Mouse (Mus musculus): ENCODE data around the gene Car12. TPM values are rescaled to one million over a fixed set of nuclear protein-coding genes. Genes with fewer than 3 reads are reported as not detected.
"Not testable (repeated sequence)": the region's sequence is repeated elsewhere in the genome, so short reads cannot be mapped to it uniquely, and the experiment has no call there.

The Car12 gene
- total RNA-seq, 4 experiments from 2014 or later, result 17.6 to 23.6 (median 19.3) TPM

- no peak for DNase-seq (ENCODE audit: low spot score in 2 of 2)
Observed at GRCm38 (mm10) chr9:66768721-66769120, 55.2 kb downstream of the Car12 start.

- no peak for DNase-seq (ENCODE audit: low spot score in 2 of 2)
Observed at GRCm38 (mm10) chr9:66769275-66769674, 55.8 kb downstream of the Car12 start.

- DNase-seq (ENCODE audit: low spot score in 2 of 2), result no peak
Observed at GRCm38 (mm10) chr9:66770701-66771100, 57.2 kb downstream of the Car12 start.

- DNase-seq (ENCODE audit: low spot score in 2 of 2), result not testable (repeated sequence)
Observed at GRCm38 (mm10) chr9:66784552-66784951, 71.1 kb downstream of the Car12 start.

GRCm38 (mm10) chr9:66787821-66788220, 74.3 kb downstream of the Car12 start:
- no peak for DNase-seq (ENCODE audit: low spot score in 2 of 2)

- DNase-seq (ENCODE audit: low spot score in 2 of 2), result no peak
Observed at GRCm38 (mm10) chr9:66794629-66795463, 81.4 kb downstream of the Car12 start.

GRCm38 (mm10) chr9:66795464-66796324, 82.2 kb downstream of the Car12 start, which contains the start of gene Aph1b:
Gene Aph1b, minus strand, starts transcription at chr9:66795490.
- DNase-seq (ENCODE audit: low spot score in 2 of 2), result peak; percentile 86 to 96

GRCm38 (mm10) chr9:66796739-66797138, 83.3 kb downstream of the Car12 start, which contains the start of gene Gm10647:
Gene Gm10647, plus strand, starts transcription at chr9:66797039.
- DNase-seq (ENCODE audit: low spot score in 2 of 2), result no peak

GRCm38 (mm10) chr9:66801947-66802346, 88.5 kb downstream of the Car12 start:
- no peak for DNase-seq (ENCODE audit: low spot score in 2 of 2)

- not testable (repeated sequence) for DNase-seq (ENCODE audit: low spot score in 2 of 2)
Observed at GRCm38 (mm10) chr9:66805951-66806350, 92.5 kb downstream of the Car12 start.

GRCm38 (mm10) chr9:66813392-66813791, 99.9 kb downstream of the Car12 start:
- DNase-seq (ENCODE audit: low spot score in 2 of 2), result no peak

Other genes with a start within 250 kb of the Car12 start
- gene Fbxl22, start 199.1 kb upstream of the Car12 start, total RNA-seq (2022), result under 1 TPM; 0.17 to 0.34 (median 0.25) TPM
- 10 to 100 TPM; 36.1 to 50.1 (median 42.7) TPM for gene Usp3, start 120.5 kb upstream of the Car12 start, total RNA-seq (2022)
- 10 to 100 TPM; 19.1 to 20.4 (median 20.0) TPM for gene Aph1b, start 81.8 kb downstream of the Car12 start, total RNA-seq (2022)
- under 1 TPM; 0.60 to 0.83 (median 0.69) TPM for gene Gm10647, start 83.4 kb downstream of the Car12 start, total RNA-seq (2022)
- 10 to 100 TPM in 1 of 4 experiments, 1 to 10 TPM in 3; 5.8 to 10.5 (median 8.4) TPM for gene Aph1c, start 121.0 kb downstream of the Car12 start, total RNA-seq (2022)
- gene Rab8b, start 206.0 kb downstream of the Car12 start, total RNA-seq (2022), result 10 to 100 TPM; 29.6 to 31.7 (median 30.3) TPM
- gene Rps27l, start 232.4 kb downstream of the Car12 start, total RNA-seq (2022), result 10 to 100 TPM; 32.7 to 44.1 (median 37.2) TPM